Mouse (Mus musculus): ENCODE results near the gene Myo1b.

GRCm38 (mm10) chr1:51739252-51739852 lies 176.5 kb downstream of the Myo1b start:
- TF ChIP-seq CTCF (IDR thresholded peaks at IDR 0.05; ENCODE audit: extremely low read depth, insufficient read depth, insufficient read length, insufficient replicate concordance): no peak
- no peak for TF ChIP-seq POLR2A (IDR thresholded peaks at IDR 0.05; ENCODE audit: low read depth, low read length)

Measured in spleen, adult 2 months (tissue).